Mouse (Mus musculus) frontal cortex, postnatal 25 days (tissue): ENCODE results near the gene Sntb2.
A peak's percentile ranks its signal among the peaks of the same experiment; 100 is the strongest.
"Not testable (repeated sequence)": the region's sequence is repeated elsewhere in the genome, so short reads cannot be mapped to it uniquely, and the experiment has no call there.

Experiments used
- DNase-seq, 2 experiments: peaks; one replicate each; pipeline ENCODE4 v3.0.0; 2022; ENCODE audit warnings: low spot score in 2 of 2

Gene Sntb2

DNA sequence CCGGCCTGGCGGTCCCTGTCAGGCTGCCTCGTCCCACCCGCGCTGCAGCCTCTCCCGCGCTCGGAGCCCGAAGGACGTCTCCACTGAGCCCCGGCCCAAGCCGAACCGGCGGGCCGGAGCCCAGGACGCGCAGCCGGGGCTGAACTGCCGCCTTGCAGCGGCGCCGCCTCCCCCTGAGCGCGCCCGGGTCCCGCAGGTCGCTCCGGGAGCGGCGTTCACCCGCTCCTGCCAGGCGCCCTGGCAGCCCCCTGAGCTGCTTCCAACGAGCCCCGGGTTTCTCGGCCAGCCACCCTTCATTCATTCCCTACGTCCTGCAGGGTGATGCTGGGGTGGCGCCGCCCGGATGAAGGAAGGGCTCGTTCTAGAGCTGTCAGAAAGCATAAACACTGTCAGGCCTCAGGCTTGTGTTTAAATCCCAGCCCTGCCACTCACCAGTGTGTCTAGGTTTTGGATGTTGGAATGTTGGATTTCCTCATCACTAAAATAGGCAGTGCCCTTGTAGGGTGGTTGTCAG is 96.1 kb downstream of the Sntb2 start:
- DNase-seq: no peak

GRCm38 (mm10) chr8:107033609-107034008 is 98.1 kb downstream of the Sntb2 start:
- DNase-seq: not testable (repeated sequence)

GRCm38 (mm10) chr8:107035641-107036040 is 100.1 kb downstream of the Sntb2 start:
- DNase-seq: no peak

GRCm38 (mm10) chr8:107036626-107037025 is 101.1 kb downstream of the Sntb2 start:
- no peak for DNase-seq

- DNase-seq: no peak
Observed at GRCm38 (mm10) chr8:107040632-107041031, 105.1 kb downstream of the Sntb2 start.

DNA sequence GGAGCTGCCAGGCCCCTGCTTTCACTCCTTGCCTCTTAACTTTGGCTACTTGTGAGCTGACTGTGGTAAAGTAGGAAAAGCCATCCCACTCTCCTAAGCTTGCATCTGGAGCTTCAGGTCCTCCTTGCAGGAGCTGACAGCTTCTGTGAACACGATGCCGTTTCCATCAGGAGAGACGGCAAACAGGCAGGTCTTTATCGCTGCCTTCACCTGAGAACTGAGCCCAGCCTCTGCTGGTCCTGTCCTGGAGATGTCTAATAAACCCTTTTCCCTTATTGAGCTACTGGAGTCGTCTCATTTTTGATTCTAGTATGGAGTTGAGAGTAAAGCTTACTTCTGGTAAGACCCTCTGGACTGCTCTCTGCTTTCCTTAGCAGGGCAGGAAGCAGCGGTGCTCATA is 109.9 kb downstream of the Sntb2 start:
- DNase-seq: no peak

DNA sequence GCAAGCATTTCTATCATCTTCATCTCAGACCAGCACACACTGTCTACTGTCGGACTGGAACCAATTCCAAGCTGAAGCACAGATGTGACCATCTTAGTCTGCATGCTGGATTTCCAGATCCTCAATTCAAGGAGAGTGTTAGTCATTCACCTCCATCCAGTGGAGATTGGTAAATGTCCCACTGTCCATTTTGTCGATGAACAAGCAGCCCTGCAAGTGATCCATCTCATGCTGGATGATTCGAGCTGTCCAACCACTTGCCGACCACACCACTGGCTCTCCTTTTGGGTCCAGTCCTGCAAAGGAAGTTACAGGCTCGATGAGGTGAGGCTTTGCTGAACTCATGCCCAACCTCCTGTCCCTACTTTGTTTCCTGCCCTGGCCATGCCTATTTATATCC is 111.4 kb downstream of the Sntb2 start:
- DNase-seq: no peak

DNA sequence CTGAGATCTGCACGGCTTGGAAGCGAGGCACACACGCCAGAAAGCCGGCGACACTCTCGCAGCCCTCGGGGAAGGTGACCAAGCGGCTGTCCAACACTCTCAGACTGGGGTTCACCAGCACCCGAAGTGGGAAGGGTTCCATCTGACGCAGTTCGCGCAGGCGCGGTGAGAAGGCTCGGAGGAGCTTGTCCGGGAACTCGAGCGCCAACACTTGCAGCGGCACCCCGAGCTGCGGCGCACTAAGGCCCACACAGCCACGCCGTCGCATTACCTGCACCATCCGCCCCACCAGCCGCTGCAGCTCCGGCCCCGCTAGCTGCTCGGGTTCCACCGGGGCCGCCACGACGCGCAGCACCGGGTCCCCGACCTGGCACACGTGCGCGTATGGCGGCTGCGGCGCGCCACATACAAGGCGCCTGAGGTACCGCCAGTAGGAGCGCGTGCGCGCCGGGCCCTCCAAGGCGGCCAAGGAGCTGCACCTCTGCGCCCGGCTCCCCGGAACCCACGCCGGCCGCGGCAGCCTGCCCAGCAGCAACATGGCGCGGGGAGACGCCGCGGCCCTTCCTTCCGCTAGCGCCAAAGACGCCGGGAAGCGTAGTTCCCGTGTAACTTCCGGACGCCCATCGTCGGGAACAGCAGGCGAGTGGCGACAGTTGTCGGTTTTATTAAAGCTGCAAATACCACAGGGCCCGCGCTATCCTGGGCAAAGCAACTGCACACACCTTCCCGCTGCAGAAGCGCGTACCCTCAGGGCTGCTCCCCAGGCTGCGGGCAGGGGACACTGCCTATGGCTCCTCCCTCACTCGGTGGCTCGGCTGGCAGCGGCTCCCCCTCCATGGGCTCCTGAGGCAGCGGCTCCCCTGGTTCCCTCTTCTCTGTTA is 112.8 kb downstream of the Sntb2 start, which contains the start of gene Pdf:
Gene Pdf, minus strand, starts transcription at position 554 of the 881 bp plus-strand sequence.
- DNase-seq: peak; percentile 74 to 76

GRCm38 (mm10) chr8:107049480-107049879 is 113.9 kb downstream of the Sntb2 start:
- DNase-seq: no peak

DNA sequence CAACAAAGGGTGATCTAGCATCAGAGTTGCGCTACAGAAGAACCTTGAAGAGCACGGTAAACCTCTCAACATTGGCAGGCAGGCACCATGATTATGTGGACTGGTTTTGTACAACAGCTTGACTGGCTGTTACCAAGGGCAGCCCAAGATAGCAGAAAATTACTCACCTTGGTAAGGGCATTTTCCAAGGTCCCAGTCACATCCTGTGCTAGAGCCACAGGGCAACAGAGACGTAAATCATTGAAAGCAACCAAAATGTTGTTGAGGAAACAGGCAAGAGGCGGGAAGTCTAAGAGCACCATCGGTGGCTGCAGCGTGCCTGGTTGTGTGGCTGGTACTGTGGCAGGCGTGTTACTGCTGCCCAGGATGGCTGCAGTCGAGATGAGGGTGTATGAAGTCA is 116.5 kb downstream of the Sntb2 start:
- no peak for DNase-seq

- DNase-seq: peak; percentile 89 to 96
Observed at GRCm38 (mm10) chr8:107056076-107056972, 120.8 kb downstream of the Sntb2 start, which contains the start of the genes Cog8 and Nip7. Gene Cog8 (minus strand): TSS chr8:107056689. Gene Nip7 (plus strand): TSS chr8:107056877.

GRCm38 (mm10) chr8:107056973-107057369 is 121.4 kb downstream of the Sntb2 start:
- DNase-seq: no peak

DNA sequence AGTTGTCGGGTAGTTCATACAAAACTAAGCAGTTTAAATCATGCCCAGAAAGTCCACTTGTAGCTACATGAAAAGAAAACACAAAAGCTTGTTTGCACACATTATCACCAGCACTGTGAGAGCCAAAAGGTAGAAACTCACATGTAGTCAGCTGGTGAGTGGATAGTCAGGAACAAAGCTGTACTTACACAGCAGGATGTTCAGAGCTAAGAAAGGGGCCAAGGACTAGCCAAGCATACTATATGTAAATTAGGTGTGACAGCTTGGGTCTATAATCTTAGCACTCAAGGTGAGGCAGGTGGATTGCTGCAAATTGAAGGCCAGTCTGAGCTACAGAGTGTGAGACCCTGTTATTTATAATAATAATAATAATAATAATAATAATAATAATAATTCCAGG is 127.1 kb downstream of the Sntb2 start:
- DNase-seq: no peak

DNA sequence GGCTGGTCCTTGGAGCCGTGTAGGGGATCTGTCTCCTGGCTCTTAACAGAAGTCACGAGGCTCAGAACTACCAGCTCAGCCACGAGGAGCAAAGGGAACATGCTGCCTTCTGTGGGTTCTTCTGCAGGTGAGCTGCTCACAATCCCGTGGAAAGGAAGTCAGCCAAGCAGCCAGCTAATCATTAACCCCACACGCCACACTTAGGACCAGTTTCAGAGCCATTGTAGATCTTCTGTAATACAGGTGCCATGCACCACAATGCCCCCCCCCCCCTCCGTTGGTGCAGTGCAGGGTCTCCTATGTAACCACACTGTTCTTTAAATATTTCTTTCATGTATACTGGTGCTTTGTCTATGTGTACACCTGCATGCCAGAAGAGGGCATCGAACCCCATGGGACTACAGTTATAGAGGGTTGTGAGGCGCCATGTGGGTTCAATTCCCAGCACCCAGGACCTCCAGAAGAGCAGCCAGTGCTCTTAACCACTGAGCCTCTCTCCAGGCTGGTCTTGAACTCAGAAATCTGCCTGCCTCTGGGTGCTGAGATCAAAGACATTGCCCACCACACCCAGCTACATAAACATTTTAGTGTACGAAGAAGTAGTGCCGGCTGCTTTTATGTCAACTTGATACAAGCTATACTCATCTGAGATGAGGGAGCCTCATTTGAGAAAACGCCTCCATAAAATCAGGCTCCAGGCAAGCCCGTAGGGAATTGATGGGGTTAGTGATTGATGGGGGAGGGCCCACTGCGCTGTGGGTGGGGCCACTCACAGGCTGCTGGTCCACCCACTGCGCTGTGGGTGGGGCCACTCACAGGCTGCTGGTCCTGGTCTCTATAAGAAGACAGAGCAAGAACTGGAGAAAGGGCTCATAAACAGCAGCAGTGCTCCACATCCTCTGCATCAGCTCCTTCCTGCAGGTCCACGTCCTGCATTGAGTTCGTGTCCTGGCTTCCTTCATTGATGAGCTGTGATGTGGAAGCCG is 130.3 kb downstream of the Sntb2 start, which contains the start of gene Tmed6:
Gene Tmed6, minus strand, starts transcription at position 134 of the 986 bp plus-strand sequence.
- DNase-seq: no peak
